1 mouse cellular context compared by ENCODE assay signal in the genomic region with DNA sequence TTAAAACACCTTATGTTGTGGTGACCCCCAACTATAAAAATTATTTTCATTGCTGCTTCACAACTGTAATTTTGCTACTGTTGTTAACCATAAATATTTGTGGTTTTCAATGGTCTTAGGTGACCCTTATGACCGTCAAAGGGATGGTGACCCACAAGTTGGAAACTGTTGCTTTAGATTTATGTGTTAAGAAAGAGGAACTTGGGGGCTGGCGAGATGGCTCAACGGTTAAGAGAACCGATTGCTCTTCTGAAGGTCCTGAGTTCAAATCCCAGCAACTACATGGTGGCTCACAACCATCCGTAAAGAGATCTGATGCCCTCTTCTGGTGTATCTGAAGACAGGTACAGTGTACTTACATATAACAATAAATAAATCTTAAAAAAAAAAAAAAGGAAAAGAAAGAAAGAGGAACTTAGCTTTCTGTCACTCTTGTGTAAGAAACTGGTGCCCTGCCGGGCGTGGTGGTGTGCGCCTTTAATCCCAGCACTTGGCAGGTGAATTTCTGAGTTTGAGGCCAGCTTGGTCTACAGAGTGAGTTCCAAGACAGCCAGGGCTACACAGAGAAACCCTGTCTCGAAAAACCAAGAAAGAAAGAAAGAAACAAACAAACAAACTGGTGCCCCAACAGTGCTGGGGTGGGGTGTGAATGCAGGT.
TF ChIP-seq lines count a peak whose summit lies in the region.

No protein-coding gene starts in this region.

TF ChIP-seq in MEL, 35 proteins besides CTCF, POLR2A, EP300 and RAD21:
- peak; percentile 80 for TF ChIP-seq ZNF384 (IDR thresholded peaks at IDR 0.05; ENCODE audit: low read depth, low read length)
- TF ChIP-seq TBP (IDR thresholded peaks at IDR 0.05; ENCODE audit: low read depth, low read length): peak; percentile 95
- peak; percentile 58 for TF ChIP-seq MXI1 (IDR thresholded peaks at IDR 0.05; ENCODE audit: low read depth, low read length)
- TF ChIP-seq ZC3H11A (IDR thresholded peaks at IDR 0.05; ENCODE audit: low read depth, low read length): 0 out of 2 replicates have a peak, but pooled peaks have one; percentile 2
